Mouse (Mus musculus): ENCODE measurements around the gene Atrnl1.
"Not testable (repeated sequence)": the region's sequence is repeated elsewhere in the genome, so short reads cannot be mapped to it uniquely, and the experiment has no call there.

The Atrnl1 gene

DNA sequence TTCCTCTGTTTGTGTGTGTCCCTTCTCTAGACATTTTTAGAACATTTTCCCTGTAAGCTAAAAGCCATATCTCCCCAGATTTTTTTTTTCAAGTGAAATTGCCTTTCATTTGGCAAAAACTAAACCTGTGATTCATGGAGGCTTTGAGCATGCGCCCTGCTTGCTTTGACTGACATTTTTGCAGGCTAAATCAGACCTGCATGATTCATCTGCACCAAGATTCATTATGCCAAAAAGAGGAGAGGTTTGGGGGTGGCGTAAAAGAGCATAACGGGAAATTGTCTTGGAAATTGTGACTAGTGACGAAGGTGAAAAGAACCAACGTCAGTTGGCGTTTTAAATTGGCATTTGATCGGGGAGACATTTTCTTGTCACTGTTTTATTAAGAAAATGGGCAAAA, 358.9 kb downstream of the Atrnl1 start:
- no peak for DNase-seq (ENCODE audit: low spot score)

DNA sequence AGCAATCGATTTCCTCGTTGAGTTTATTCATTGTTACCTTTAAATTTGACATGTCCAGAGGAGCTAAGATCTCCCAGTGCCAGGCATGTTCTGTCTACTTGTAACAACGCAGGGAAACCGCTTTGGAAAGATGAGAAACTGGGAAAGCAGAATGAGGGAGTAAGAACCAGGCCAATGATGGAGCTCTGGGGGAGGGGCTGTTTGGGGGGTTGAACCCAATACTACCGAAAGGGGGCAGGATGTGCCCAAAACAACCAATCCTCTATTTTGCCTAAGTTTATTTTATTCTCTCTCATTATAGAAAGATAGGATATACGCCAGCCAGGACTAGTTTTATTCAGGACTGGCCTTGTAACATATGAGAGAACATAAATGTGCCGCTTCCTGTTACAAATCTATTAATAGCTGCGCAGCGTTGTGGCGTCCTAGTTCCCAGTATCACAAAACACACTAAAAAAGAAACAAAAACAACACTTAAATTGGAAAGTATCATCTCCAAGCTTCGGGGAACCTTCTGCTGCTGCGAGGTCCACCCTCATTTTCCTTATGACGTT, 359.6 kb downstream of the Atrnl1 start:
- no peak for DNase-seq (ENCODE audit: low spot score)

DNA sequence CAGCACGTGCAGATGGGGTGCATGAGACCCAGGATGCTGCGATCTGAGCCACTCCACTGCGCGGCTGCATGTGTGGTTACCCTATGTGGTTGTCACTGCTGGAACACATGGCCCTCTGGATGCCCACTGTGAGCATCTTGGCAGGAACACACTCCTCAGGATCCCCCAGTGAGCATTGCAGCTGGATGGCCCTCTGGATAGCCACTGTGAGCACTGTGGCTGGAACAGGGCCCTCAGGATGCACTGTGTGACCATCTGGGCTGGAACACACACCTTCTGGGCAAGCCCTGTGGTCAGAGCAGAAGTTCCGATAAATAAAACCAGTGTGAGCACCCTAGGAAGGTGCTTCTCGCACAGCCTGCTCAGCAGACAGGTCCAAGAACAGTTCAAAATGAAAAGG, 364.4 kb downstream of the Atrnl1 start:
- DNase-seq (ENCODE audit: low spot score) = no peak

DNA sequence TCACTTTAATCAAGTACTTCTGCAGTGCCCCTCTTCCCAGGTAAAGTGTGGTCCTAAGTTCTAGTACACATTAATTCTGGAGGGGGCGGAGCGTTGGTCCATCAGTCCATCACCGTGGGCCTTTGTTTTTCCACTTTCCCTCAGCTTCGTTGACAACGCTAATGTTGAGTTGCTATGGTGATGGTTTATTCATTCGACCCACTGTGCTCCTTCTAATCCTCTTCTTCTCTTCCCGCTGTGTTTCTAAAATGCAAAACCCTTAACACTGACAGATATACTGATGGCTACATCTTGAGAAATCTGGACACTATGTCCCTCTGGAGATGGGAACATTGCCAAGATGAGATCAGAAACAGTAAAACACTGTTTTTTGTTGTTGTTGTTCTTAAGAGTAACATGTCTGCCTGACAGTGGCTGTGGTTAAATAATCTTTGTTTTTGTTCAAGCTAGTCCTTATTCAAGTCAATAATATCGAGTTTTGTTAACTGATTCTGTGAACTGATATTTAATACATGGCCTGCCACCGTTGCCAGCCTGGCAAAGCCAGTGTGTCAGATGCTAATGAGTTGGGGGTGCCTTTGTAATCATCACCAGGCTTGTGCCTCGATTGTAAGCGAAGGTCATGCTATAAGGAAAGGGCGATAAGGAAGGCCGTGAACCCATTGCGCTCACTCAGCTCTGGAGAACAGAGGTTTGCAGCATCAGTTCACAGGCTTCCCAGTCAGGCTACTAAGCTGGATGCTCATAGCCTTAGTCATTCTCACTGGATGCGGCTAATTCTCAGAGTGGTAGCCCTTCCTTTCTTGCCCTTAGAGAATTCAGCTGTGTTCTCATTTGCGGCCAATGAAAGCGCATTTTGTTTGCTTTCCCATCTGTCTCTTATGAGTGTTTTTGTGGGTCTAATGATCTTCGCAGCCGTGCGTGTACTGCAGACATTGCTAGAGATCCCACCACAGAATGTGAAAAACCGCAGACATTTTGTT, 375.4 kb downstream of the Atrnl1 start:
- DNase-seq (ENCODE audit: low spot score) = peak; percentile 49

DNA sequence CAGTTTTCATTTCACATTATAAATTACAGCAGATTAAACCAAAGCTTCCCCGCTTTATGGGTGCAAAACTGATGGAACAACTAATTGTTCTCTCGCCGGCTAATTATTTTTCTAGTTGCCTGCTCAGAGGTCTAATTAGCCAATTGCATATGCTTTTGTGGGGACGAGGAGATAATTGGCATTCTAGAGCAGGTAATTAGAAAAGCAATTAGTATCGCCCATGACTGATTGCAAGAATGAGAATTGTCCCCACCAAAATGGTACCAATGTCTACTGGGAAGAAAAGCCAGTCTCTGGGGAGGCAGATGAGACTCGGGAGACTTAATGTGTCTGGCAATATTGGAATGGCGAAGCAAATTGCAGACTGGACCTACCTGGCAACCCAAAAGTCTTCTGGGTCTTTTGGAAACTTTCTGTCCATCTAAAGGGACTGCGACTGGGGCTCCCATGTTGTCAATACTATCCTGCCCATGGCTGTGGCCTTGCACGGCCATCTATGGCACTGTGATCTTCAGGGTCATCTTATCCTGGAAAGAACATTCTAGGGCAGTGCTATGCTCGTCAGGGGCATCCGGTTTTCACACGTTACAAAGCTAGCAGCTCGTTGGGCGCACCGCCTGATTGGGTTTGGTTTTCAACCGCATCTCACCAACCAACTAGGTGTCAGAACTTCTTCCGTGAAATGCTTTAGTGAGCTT, 377.0 kb downstream of the Atrnl1 start:
- DNase-seq (ENCODE audit: low spot score) = no peak

DNA sequence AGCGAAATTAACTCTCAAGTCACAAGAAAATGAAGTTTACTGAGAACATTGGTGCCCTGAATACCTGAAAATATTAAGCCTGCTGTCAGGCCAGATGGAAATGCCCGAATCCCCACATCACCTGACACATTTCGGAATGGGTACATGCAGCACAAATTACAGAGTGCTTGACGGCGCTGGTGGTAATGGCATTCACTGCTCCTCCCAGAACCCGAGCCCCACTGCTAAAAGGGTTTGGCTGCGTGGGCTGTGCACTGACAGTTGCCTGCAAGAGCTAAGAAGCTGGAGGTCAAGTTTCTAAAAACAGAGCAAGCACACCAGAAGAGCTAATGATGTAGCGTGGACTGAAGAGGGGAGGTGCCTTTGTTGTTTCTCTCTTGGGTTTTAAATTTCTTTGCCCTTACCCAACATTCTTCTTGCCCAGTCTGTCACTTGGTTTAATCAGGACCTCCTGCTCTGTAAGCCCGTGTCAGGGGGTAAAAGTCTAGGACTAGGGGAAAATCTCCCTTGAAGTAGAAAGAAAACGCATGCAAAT, 377.8 kb downstream of the Atrnl1 start:
- peak; percentile 21 for DNase-seq (ENCODE audit: low spot score)

DNA sequence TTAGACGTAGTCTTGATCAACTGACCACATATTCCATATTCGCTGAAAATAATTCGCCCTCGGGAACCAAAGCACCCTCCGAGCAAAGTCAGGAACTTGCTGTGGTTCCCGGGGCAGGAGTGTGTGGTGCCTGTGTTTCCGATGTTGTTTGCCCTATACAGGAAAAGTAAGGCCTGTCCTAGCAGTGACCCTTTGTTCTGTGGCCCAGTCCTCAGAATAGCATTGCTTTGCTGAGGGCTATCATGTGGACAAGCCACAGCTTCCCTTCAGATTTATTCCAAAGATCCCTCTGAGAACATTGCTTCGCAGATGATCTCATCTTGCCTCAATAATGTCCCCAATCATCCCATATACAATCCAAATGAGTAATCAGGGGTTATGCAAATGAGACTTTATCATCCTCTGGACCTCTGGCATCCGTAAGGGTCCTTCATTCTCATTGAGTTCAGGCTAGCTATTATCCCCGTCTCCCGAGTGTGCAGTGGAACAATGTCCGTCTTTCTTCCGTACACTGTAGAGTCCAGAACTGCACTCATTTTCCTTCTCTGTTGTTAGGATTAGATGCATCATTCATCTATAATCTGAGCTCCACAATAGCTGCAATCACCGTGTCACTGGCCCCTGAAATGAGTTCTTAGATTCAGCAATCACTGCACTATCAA, 380.4 kb downstream of the Atrnl1 start:
- DNase-seq (ENCODE audit: low spot score) = no peak

DNA sequence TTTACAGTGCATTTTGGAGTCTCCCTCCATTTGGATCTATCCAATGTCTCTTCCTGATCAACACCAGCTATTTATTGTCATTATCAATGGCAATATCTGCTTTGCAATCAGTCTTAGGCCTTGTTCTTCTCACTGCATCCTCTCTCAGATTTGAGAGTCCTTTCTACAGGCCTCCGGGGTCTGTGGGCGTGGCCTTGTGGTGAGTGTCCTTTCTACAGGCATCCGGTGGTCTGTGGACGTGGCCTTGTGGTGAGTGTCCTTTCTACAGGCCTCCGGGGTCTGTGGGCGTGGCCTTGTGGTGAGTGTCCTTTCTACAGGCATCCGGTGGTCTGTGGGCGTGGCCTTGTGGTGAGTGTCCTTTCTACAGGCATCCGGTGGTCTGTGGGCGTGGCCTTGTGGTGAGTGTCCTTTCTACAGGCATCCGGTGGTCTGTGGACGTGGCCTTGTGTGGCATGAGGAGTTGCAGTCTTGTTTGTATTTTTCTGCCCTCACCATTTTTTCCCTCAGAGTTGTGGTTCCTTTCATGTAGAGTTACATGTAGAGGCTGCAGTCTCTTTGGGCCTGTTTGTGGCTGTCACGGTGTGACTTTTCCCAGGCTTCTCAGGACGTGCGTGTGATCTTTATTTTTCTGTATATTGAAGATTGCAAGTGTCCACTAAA, 383.5 kb downstream of the Atrnl1 start:
- not testable (repeated sequence) for DNase-seq (ENCODE audit: low spot score)

DNA sequence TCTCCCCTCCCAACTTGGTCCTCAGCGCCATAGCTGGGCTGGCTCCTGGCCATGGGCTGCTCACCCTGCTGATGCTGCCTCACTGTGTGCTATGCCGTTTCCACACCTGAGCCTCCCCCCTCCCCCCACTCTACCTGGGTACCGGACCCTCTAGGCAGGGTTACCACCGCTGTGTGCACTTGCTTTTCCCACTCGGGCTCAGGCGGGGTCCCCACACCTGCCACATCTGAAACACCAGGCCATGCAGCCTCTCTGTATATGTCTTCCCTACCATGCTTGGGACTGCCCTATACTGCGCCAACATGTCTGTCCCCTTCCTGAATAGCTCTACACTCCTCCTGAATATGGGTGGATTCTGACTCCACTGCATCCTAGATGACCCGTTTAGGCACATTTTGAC, 384.2 kb downstream of the Atrnl1 start:
- no peak for DNase-seq (ENCODE audit: low spot score)

DNA sequence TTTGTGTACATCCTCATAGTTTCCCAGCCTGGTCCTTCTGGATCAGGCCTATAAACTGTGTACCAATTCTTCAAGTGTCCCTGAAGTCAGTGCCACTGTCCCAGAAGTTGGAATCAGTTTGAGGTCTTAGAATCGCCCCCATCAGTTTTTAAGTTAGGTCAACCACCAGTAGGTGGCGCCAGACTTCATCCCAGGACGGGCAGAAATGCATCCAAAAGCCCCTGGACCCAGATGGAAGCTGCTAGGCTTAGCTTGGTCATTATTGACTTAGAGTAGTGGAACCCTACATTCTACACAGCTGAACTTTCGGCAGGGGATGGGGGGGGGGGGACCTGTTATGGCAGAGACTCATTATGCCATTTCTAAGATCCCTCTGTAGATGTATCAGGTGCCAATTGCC, 387.1 kb downstream of the Atrnl1 start:
- DNase-seq (ENCODE audit: low spot score) = peak; percentile 79

DNA sequence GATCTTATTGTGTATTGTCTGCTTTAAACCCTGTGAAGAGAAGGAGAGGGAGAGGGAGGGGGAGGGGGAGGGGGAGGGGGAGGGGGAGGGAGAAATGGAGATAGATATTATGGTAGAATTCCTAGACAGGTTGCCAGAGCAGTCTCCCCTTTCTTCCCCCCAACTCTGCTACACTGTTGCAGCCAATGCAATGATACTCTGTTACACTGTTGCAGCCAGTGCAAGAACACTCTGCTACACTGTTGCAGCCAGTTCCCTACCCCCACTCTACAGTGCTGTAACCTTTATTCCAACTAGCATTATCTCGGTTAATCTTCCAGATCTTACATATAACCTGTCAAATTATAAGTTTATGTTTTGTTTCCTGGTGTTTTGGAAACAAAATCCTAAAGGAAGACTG, 400.8 kb downstream of the Atrnl1 start:
- DNase-seq (ENCODE audit: low spot score) = no peak

DNA sequence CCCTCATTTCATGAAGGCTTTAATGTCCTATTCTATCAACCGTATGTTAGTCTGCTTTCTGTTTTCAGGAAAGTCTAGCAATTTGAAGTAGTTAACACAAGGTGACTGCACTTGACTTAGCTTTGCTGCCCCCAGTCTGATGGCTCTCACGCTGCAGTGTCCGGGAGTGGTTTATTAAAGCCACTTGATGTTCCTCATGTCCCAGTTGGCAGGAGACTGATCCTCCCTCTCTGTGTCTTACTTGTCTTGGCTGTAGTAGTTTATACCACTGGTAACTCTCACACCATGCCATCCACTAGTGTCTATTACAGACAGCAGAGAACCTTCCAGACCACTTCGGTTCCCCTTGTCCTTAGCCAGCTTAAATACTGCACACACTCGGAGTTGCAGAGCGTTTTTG, 404.9 kb downstream of the Atrnl1 start:
- no peak for DNase-seq (ENCODE audit: low spot score)

DNA sequence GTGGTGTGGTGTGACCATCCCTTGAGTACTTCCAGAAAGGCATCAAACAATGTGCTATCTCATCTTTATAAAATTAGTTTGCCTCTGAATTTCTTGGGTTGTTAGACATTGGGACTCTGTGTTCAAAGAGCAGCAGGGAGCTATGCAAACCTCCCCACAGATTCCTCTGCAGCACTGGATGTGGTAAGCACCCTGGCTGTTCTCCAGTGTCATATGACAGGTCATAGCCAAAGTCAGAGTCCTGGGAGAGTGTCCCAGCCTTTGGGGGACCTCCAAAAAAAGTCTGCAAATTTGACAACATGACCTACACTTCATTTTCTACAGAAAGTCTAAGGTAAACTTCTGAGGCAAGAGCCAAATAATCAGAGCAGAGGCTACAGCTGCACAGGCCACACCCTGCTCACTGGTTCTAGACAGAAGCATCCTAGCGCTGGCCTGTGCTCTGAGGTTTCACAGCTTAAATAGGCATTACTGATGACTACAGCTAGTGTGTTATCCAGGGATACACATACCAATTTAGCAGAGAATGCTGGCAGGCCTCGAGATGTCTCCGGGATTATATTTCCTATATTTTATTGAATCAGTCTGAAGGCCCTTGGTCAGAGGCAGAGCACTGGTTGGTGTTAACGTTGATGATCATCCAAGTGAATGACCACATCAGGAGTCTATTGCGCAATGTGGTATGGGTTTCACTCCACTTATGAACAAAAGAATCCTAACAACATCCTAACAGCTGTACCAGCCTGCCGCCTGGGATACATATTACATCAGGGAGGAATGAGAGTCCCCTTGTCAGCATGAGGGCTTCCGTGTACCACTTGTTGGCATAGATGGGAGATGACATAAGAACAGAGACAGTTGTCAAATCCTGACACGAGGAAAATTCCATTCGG, 406.0 kb downstream of the Atrnl1 start:
- DNase-seq (ENCODE audit: low spot score) = no peak

DNA sequence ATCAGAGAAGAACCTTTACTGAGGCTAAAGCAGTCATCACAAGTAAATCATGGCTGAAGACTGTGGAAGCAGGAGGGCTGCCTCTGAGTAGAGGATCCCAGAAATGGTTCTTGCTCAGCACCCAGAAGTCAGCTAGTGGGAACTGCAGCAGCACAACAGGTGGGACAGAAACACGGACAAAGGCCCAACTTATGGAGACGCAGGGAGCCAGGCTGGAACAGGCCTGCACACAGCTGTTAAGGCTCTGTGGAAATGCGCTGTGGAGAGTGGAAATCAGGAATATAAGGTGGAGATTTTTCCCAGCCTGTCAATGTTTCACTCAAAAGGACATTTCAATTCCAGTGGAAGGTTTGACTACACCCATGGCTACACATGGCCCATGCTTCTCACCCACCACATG, 406.6 kb downstream of the Atrnl1 start:
- no peak for DNase-seq (ENCODE audit: low spot score)

DNA sequence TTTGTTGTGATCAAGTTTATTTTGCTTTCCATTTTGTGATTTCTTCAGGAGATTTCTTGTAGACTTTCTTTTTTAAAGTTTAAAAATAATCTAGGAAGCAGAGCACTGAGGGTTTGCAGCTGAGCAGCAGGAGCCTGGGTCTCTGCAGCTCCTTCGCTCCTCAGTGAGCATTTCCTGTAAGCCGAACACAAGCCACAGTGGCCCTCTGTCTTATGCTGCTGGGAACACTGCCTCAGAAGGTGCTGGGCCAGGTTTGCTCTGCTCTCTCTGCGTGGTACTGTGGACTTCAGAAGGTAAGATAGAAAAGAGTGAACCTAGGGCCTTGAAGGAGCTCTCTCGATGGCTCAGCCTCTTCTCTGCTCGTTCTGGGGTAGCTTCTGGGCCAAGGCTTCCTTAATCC, 407.9 kb downstream of the Atrnl1 start:
- DNase-seq (ENCODE audit: low spot score) = no peak

DNA sequence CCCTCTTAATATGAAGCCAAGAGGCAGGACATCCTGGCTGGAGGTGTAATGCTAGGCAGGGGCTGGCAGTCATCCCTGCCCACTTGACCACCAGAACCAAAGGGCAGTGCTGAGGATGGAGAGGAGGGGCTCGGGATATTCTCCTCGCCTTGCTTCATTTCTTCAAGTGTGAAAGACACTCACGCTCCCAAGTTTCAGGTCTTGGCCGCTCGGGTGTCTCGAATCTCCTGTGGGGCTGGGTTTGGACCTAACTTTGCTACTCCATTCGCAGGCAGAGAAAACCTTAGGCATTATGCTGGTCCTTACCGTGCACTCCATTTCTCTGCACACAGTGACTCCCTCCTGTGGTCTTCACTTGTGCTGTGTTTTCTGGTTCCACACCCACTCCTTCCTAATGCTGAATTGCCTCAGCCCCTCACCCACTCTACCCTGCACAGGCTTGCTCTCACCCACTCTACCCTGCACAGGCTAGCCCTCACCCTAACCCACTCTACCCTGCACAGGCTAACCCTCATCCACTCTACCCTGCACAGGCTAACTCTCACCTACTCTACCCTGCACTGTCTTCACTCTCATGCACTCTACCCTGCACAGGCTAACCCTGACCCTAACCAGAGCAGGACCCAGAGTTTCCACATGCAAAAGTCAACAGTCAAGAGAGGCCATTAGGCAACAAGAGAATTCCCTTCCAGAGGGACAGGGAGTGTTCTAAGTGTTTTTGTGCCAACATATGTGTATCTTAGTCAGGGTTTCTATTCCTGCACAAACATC, 410.9 kb downstream of the Atrnl1 start:
- no peak for DNase-seq (ENCODE audit: low spot score)

DNA sequence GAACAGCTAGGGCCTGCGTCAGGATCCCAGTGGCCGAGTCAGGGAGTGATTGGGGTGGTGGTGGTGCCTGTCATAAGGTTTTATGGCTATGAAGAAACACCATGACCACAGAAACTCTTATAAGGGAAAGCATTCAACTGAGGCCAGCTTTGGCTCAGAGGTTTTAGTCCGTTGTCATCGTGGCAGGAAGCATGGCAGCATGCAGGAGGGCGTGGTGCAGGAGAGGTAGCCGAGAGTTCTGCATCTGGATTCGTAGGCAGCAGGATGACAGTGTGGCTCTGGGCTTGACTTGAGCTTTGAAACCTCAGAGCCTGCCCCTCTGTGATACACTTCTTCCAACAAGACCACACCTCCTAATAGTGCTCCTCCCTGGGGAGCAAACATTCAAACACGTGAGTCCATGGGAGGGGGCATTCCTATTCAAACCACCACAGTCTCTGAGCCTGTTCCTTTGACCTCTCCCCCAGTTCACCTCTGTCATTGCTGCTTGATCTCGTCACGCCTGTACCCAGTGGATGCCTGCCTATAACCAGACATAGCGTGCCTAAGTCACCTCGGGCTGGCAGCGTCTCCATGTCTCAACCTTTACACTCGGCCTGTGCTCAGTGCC, 412.5 kb downstream of the Atrnl1 start:
- DNase-seq (ENCODE audit: low spot score) = no peak

DNA sequence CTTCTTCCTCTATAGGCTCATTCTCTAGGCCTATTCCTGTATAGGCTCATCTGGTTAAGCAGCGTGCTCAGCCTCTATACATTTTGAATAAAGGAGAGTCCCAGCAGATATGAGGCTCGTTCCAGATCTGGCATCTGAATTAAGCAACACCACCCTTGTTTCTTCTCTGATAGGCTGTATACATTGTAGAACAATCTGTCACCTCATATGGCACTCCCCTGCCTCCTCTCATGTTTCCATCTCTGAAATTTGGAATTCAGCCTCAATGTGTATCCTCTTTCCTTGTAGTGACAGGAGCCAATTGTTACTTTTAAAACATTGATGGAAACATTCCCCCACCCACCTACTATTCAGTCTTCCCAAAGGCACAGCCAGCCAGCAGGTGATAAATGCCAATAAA, 414.2 kb downstream of the Atrnl1 start:
- no peak for DNase-seq (ENCODE audit: low spot score)

DNA sequence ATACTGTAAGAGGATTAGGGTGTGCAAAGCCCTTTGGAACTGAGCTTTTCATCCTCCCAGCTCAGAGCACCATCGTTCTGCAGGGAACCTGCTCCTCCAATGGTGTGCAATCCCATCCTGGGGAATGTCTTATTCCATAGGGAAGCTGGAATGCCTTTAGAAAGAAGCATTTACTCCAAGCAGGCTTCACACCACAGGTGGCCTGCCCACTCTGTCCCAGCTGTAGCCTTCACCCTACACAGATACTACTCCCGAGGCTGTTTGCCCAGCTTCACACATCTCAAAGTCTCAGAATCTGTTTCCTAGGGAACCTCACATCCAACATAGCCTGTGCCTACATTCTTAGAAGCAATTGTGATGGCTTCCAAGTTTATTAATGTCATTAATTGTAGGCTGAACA, 418.8 kb downstream of the Atrnl1 start:
- DNase-seq (ENCODE audit: low spot score) = no peak

All from embryo, embryonic 10.5 days (tissue).